27 mouse cellular contexts compared by ENCODE assay signal in the genomic region with DNA sequence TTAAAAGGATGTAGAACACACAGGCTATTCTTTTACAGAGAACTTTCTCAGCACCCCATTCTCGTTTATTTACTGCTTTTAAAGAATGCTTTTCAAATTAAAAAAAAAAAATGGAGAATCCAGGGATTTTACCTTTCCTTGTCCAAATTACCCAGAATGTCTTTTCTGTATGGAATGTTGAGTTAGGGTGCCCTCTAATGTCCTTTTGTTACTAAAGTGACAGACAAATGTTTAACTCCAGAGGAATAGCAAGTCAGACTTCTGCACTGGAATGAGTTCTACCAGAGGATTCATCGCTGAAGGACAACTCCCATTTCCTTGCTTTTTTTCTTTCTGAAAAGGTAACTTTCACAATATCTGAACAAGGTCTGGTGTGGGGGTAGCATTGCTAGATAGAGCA.
DNase-seq lines count a peak whose midpoint lies in the region; ATAC-seq and TF ChIP-seq lines count a peak whose summit lies in the region.
"Had no signal": no experiment of that assay in that cellular context is flagged by ENCODE, and none has a peak within 500 bp of the region (broad histone marks: within the 10 kb centered on the region; RNA-seq: fewer than 3 reads in every experiment).

No protein-coding gene starts in this region.

- TF ChIP-seq POLR2A in brain, embryonic 14.5 days (IDR thresholded peaks at IDR 0.05; ENCODE audit: borderline replicate concordance, extremely low read depth, insufficient read depth, insufficient read length, poor library complexity, severe bottlenecking): no peak

- 70% methylated on average over 2 of the region's 2 CpGs for WGBS in forebrain, postnatal 0 days
- WGBS in forebrain, embryonic 15.5 days: 70% methylated on average over 2 of the region's 2 CpGs
- WGBS in midbrain, embryonic 14.5 days: 74% methylated on average over 2 of the region's 2 CpGs
- WGBS in midbrain, embryonic 11.5 days: 72% methylated on average over 2 of the region's 2 CpGs

- no peak for ATAC-seq in forebrain, postnatal 0 days
- ATAC-seq in forebrain, embryonic 15.5 days (replicated peaks): no peak
- no peak for ATAC-seq in midbrain, embryonic 14.5 days (ENCODE audit: low FRiP score, low TSS enrichment)
- no peak for ATAC-seq in midbrain, embryonic 11.5 days (ENCODE audit: low FRiP score)
- no peak for ATAC-seq in megakaryocyte, adult 5-6 weeks (ENCODE audit: poor library complexity, severe bottlenecking)
- ATAC-seq: CD4-positive, CD25-positive, alpha-beta regulatory T cell, adult 4 months; forebrain, embryonic 13.5 days; lung, postnatal 0 days; Patski had no signal

- no peaks in the 10 kb centered on the region for H3K9me3 ChIP-seq in forebrain, postnatal 0 days (ENCODE audit: low read length)
- no peaks in the 10 kb centered on the region for H3K9me3 ChIP-seq in forebrain, embryonic 15.5 days
- H3K9me3 ChIP-seq in midbrain, embryonic 14.5 days (ENCODE audit: control insufficient read depth, low read length): no peaks in the 10 kb centered on the region
- no peaks in the 10 kb centered on the region for H3K9me3 ChIP-seq in midbrain, embryonic 11.5 days (ENCODE audit: control insufficient read depth, low read length)
- H3K9me3 ChIP-seq: forebrain, embryonic 13.5 days; G1E; heart, embryonic 12.5 days; hindbrain, embryonic 12.5 days; liver, embryonic 15.5 days; midbrain, embryonic 12.5 days had no signal

- H3K27me3 ChIP-seq in forebrain, postnatal 0 days (ENCODE audit: insufficient read depth, low read length): no peaks in the 10 kb centered on the region
- no peaks in the 10 kb centered on the region for H3K27me3 ChIP-seq in forebrain, embryonic 15.5 days
- H3K27me3 ChIP-seq in midbrain, embryonic 14.5 days (ENCODE audit: control insufficient read depth, insufficient read depth, low read length): no peaks in the 10 kb centered on the region
- H3K27me3 ChIP-seq in midbrain, embryonic 11.5 days (ENCODE audit: control insufficient read depth, insufficient read depth, low read length): no peaks in the 10 kb centered on the region
- H3K27me3 ChIP-seq: forebrain, embryonic 13.5 days; heart, embryonic 12.5 days; hindbrain, embryonic 12.5 days; liver, embryonic 15.5 days; midbrain, embryonic 12.5 days; Patski had no signal

- H3K9ac ChIP-seq in forebrain, postnatal 0 days: no peak overlapping the region
- H3K9ac ChIP-seq in forebrain, embryonic 15.5 days (replicated peaks): no peak overlapping the region
- H3K9ac ChIP-seq in midbrain, embryonic 14.5 days (replicated peaks; ENCODE audit: low read length): no peak overlapping the region
- H3K9ac ChIP-seq in midbrain, embryonic 11.5 days (ENCODE audit: low read length): no peak overlapping the region
- H3K9ac ChIP-seq: forebrain, embryonic 13.5 days; heart, embryonic 12.5 days; hindbrain, embryonic 12.5 days; liver, embryonic 15.5 days; midbrain, embryonic 12.5 days had no signal

- H3K4me1 ChIP-seq in forebrain, postnatal 0 days (ENCODE audit: insufficient read depth): no peaks in the 10 kb centered on the region
- no peaks in the 10 kb centered on the region for H3K4me1 ChIP-seq in forebrain, embryonic 15.5 days
- no peaks in the 10 kb centered on the region for H3K4me1 ChIP-seq in midbrain, embryonic 14.5 days (ENCODE audit: control insufficient read depth, insufficient read depth, low read length)
- H3K4me1 ChIP-seq in midbrain, embryonic 11.5 days (ENCODE audit: control insufficient read depth, insufficient read depth, low read length): no peaks in the 10 kb centered on the region
- H3K4me1 ChIP-seq: forebrain, embryonic 13.5 days; heart, embryonic 12.5 days; hindbrain, embryonic 12.5 days; liver, embryonic 15.5 days; midbrain, embryonic 12.5 days had no signal

- DNase-seq in forebrain, postnatal 0 days: no peak
- peak; percentile 3 for DNase-seq in layer of hippocampus, adult 9-10 months (ENCODE audit: low spot score)
- DNase-seq in layer of hippocampus, adult 11-12 months (ENCODE audit: low spot score): no peak
- peak; percentile 17 for DNase-seq in midbrain, embryonic 14.5 days
- DNase-seq in midbrain, embryonic 11.5 days (ENCODE audit: low spot score, missing footprints): no peak
- peak; percentile 5 for DNase-seq in brain, embryonic 14.5 days (ENCODE audit: low read depth)
- DNase-seq: adrenal gland, adult 2 months; cerebellum, adult 18-20 months; gastrocnemius, postnatal 14 days; heart, adult 18-20 months; heart, postnatal 10 days; kidney, adult 11 months; kidney, postnatal 14 days; thymus, adult 2 months; thymus, postnatal 4 days had no signal

- H3K27ac ChIP-seq in forebrain, postnatal 0 days (ENCODE audit: low read depth, low read length): no peak overlapping the region
- H3K27ac ChIP-seq in forebrain, embryonic 15.5 days (replicated peaks): no peak overlapping the region
- no peak overlapping the region for H3K27ac ChIP-seq in midbrain, embryonic 14.5 days (replicated peaks; ENCODE audit: low read depth, low read length)
- no peak overlapping the region for H3K27ac ChIP-seq in midbrain, embryonic 11.5 days (ENCODE audit: low read depth, low read length)
- H3K27ac ChIP-seq: forebrain, embryonic 13.5 days; hindbrain, embryonic 12.5 days; liver, embryonic 15.5 days; macrophage; midbrain, embryonic 12.5 days had no signal

- TF ChIP-seq CTCF in forebrain, postnatal 0 days (IDR thresholded peaks at IDR 0.05; ENCODE audit: low read depth): peak; percentile 21
- no peak for TF ChIP-seq CTCF in brain, embryonic 14.5 days (IDR thresholded peaks at IDR 0.05; ENCODE audit: borderline replicate concordance, extremely low read depth, insufficient read depth, insufficient read length)

- no peaks in the 10 kb centered on the region for H3K36me3 ChIP-seq in forebrain, postnatal 0 days (ENCODE audit: insufficient read depth)
- no peaks in the 10 kb centered on the region for H3K36me3 ChIP-seq in forebrain, embryonic 15.5 days
- H3K36me3 ChIP-seq in midbrain, embryonic 14.5 days (ENCODE audit: control insufficient read depth, insufficient read depth, low read length): no peaks in the 10 kb centered on the region
- no peaks in the 10 kb centered on the region for H3K36me3 ChIP-seq in midbrain, embryonic 11.5 days (ENCODE audit: control insufficient read depth, insufficient read depth, low read length)
- H3K36me3 ChIP-seq: G1E; heart, embryonic 12.5 days; hindbrain, embryonic 12.5 days; liver, embryonic 15.5 days; midbrain, embryonic 12.5 days had no signal

- no peak overlapping the region for H3K4me2 ChIP-seq in forebrain, postnatal 0 days (ENCODE audit: low read depth)
- no peak overlapping the region for H3K4me2 ChIP-seq in forebrain, embryonic 15.5 days (replicated peaks)
- no peak overlapping the region for H3K4me2 ChIP-seq in midbrain, embryonic 14.5 days (ENCODE audit: low read length)
- no peak overlapping the region for H3K4me2 ChIP-seq in midbrain, embryonic 11.5 days
- H3K4me2 ChIP-seq: forebrain, embryonic 13.5 days; heart, embryonic 12.5 days; hindbrain, embryonic 12.5 days; liver, embryonic 15.5 days; midbrain, embryonic 12.5 days had no signal

- no peak overlapping the region for H3K4me3 ChIP-seq in forebrain, postnatal 0 days (ENCODE audit: low read depth, low read length)
- no peak overlapping the region for H3K4me3 ChIP-seq in forebrain, embryonic 15.5 days
- H3K4me3 ChIP-seq in midbrain, embryonic 14.5 days (replicated peaks; ENCODE audit: low read depth, low read length): no peak overlapping the region
- H3K4me3 ChIP-seq in midbrain, embryonic 11.5 days (ENCODE audit: low read depth, low read length): no peak overlapping the region
- H3K4me3 ChIP-seq: forebrain, embryonic 13.5 days; heart, embryonic 12.5 days; hindbrain, embryonic 12.5 days; liver, embryonic 15.5 days; midbrain, embryonic 12.5 days had no signal

Comparison
In these comparisons a context has a peak if more than half of its experiments do, and no peak if none do; other contexts are left out.
1. DNase-seq: peak in layer of hippocampus, adult 9-10 months (single experiment), midbrain, embryonic 14.5 days (single experiment) and brain, embryonic 14.5 days (single experiment); none in forebrain, postnatal 0 days (single experiment), layer of hippocampus, adult 11-12 months (single experiment) and midbrain, embryonic 11.5 days (single experiment).